9 mouse cellular contexts compared by ENCODE assay signal in the genomic region with DNA sequence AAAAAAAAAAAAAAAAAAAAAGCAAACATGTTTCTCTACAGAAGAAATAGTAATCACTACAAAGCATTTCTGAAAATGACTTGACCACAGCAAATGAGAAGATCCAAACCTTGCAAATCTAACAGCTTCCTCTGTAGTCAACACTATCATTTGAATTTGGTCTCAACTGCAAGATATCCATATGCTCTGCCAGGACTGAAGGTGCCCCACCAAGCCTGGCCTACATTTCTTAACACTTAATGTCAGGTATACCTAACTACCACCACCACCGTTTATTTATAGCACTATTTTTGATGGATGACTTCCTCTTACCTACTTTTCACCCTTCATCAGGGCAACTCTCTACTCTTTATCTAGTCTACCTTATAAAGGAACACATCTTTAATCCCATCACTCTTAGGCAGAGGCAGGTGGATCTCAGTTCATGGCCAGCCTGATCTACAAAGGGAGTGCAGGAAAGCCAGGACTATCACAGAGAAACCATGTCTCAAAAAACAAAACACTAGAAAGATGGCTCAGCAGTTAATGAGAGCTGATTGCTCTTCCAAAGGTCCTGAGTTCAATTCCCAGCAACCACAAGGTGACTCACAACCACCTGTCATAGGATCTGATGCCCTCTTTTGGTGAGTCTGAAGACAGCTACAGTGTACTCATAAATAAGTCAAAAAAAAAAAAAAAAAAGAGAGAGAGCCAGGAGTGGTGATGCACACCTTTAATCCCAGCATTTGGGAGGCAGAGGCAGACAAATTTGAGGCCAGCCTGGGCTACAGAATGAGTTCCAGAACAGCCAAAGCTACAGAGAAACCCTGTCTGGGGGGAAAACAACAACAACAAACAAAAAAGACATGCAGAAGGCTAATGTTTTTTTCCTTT. TPM values are rescaled to one million over a fixed set of nuclear protein-coding genes. Genes with fewer than 3 reads are reported as not detected.
DNase-seq lines count a peak whose midpoint lies in the region; ATAC-seq lines count a peak whose summit lies in the region.
"Had no signal": no experiment of that assay in that cellular context is flagged by ENCODE, and none has a peak within 500 bp of the region (broad histone marks: within the 10 kb centered on the region; RNA-seq: fewer than 3 reads in every experiment).

No protein-coding gene starts in this region.

- H3K9ac ChIP-seq in forebrain, embryonic 11.5 days (ENCODE audit: low read length): no peak overlapping the region
- no peak overlapping the region for H3K9ac ChIP-seq in limb, embryonic 13.5 days
- no peak overlapping the region for H3K9ac ChIP-seq in stomach, embryonic 15.5 days

- no peak for DNase-seq in forebrain, embryonic 11.5 days (ENCODE audit: low spot score)
- DNase-seq in kidney, postnatal 14 days: no peak
- no peak for DNase-seq in adrenal gland, postnatal 4 days (ENCODE audit: low spot score in 2 of 2)

- no peaks in the 10 kb centered on the region for H3K9me3 ChIP-seq in megakaryocyte, embryonic 14.5 days
- no peaks in the 10 kb centered on the region for H3K9me3 ChIP-seq in forebrain, embryonic 11.5 days (ENCODE audit: control insufficient read depth, low read length)
- H3K9me3 ChIP-seq in limb, embryonic 13.5 days: no peaks in the 10 kb centered on the region
- no peaks in the 10 kb centered on the region for H3K9me3 ChIP-seq in stomach, embryonic 15.5 days

- ATAC-seq in megakaryocyte, adult 5-6 weeks (ENCODE audit: poor library complexity, severe bottlenecking): no peak
- no peak for ATAC-seq in forebrain, embryonic 11.5 days (replicated peaks; ENCODE audit: low FRiP score)
- ATAC-seq in limb, embryonic 13.5 days (ENCODE audit: low FRiP score, low read depth): no peak
- ATAC-seq in stomach, embryonic 15.5 days (ENCODE audit: insufficient read depth, low FRiP score, low read depth): no peak
- no peak for ATAC-seq in activated CD4-positive, CD25-positive, alpha-beta regulatory T cell, adult 4 months

- no peak overlapping the region for H3K27ac ChIP-seq in forebrain, embryonic 11.5 days (ENCODE audit: low read depth, low read length)
- no peak overlapping the region for H3K27ac ChIP-seq in limb, embryonic 13.5 days
- H3K27ac ChIP-seq in stomach, embryonic 15.5 days: no peak overlapping the region

- H3K4me1 ChIP-seq in megakaryocyte, embryonic 14.5 days: peaks cover 42% of the 10 kb centered on the region
- peaks cover 2% of the 10 kb centered on the region; the same call in 1 of the 2 replicates for H3K4me1 ChIP-seq in forebrain, embryonic 11.5 days (replicated peaks; ENCODE audit: control insufficient read depth, insufficient read depth, low read length)
- H3K4me1 ChIP-seq in limb, embryonic 13.5 days: peaks cover 42% of the 10 kb centered on the region
- peaks cover 14% of the 10 kb centered on the region; the same call in 1 of the 2 replicates for H3K4me1 ChIP-seq in stomach, embryonic 15.5 days

- H3K4me3 ChIP-seq in megakaryocyte, embryonic 14.5 days (replicated peaks): peak overlapping the region; percentile 88
- no peak overlapping the region; the same call in 1 of the 2 replicates for H3K4me3 ChIP-seq in forebrain, embryonic 11.5 days (ENCODE audit: low read depth, low read length)
- H3K4me3 ChIP-seq in limb, embryonic 13.5 days: peak overlapping the region; percentile 98
- H3K4me3 ChIP-seq in stomach, embryonic 15.5 days (replicated peaks): peak overlapping the region; percentile 97

- H3K36me3 ChIP-seq in megakaryocyte, embryonic 14.5 days (replicated peaks; ENCODE audit: low read length): peaks cover 38% of the 10 kb centered on the region
- H3K36me3 ChIP-seq in forebrain, embryonic 11.5 days (ENCODE audit: control insufficient read depth, insufficient read depth, low read length): no peaks in the 10 kb centered on the region; the same call in 1 of the 2 replicates
- H3K36me3 ChIP-seq in limb, embryonic 13.5 days: peaks cover 18% of the 10 kb centered on the region
- peaks cover 5% of the 10 kb centered on the region; the same call in 1 of the 2 replicates for H3K36me3 ChIP-seq in stomach, embryonic 15.5 days

- no peaks in the 10 kb centered on the region for H3K27me3 ChIP-seq in megakaryocyte, embryonic 14.5 days (replicated peaks)
- no peaks in the 10 kb centered on the region for H3K27me3 ChIP-seq in forebrain, embryonic 11.5 days (ENCODE audit: control insufficient read depth, insufficient read depth, low read length)
- H3K27me3 ChIP-seq in limb, embryonic 13.5 days: no peaks in the 10 kb centered on the region
- H3K27me3 ChIP-seq in stomach, embryonic 15.5 days (replicated peaks): no peaks in the 10 kb centered on the region

- peak overlapping the region; percentile 71 for H3K4me2 ChIP-seq in forebrain, embryonic 11.5 days (ENCODE audit: low read depth, low read length, severe bottlenecking)
- peak overlapping the region; percentile 79 for H3K4me2 ChIP-seq in limb, embryonic 13.5 days (replicated peaks)
- H3K4me2 ChIP-seq in stomach, embryonic 15.5 days: peak overlapping the region; percentile 61

- 90% methylated on average over 1 of the region's 1 CpGs for WGBS in forebrain, embryonic 11.5 days
- 74% methylated on average over 1 of the region's 1 CpGs for WGBS in limb, embryonic 13.5 days
- 37% methylated on average over 1 of the region's 1 CpGs for WGBS in stomach, embryonic 15.5 days

RNA-seq across cellular contexts. Expression of a gene that starts 2.3 kb away (rescaled TPM):
- 1.1 and 32.3 TPM in 2 replicates for polyA plus RNA-seq in megakaryocyte, embryonic 14.5 days (2012; ENCODE audit: insufficient read depth, low replicate concordance)
- 221 and 239 TPM in 2 replicates for total RNA-seq in megakaryocyte, adult 5-6 weeks (2015)
- total RNA-seq in megakaryocyte, adult 5-6 weeks (2017): 322 and 343 TPM in 2 replicates
- polyA plus RNA-seq in forebrain, embryonic 11.5 days (2014; fragmentation: Nextera tagmentation; extraction: Ambion mirVana): 937 and 1,003 TPM in 2 replicates
- 759 and 771 TPM in 2 replicates for polyA plus RNA-seq in limb, embryonic 13.5 days (2015; fragmentation: Nextera tagmentation; extraction: Ambion mirVana)
- 570 and 597 TPM in 2 replicates for polyA plus RNA-seq in stomach, embryonic 15.5 days (2015; fragmentation: Nextera tagmentation; extraction: Ambion mirVana)
- total RNA-seq in adrenal gland, postnatal 4 days (2021): 100 to 1,000 TPM; 247 to 267 TPM
- polyA plus RNA-seq in activated CD4-positive, CD25-positive, alpha-beta regulatory T cell, adult 4 months (2017; shearing (Covaris generic)): 100 to 1,000 TPM; 414 to 423 TPM

RNA-seq across cellular contexts. Expression of a gene that starts 9.0 kb away (rescaled TPM):
- polyA plus RNA-seq in megakaryocyte, embryonic 14.5 days (2012; ENCODE audit: insufficient read depth, low replicate concordance): not detected in 2 replicates
- 2.9 and 3.6 TPM in 2 replicates for total RNA-seq in megakaryocyte, adult 5-6 weeks (2015)
- total RNA-seq in megakaryocyte, adult 5-6 weeks (2017): 2.7 TPM in 2 replicates
- polyA plus RNA-seq in forebrain, embryonic 11.5 days (2014; fragmentation: Nextera tagmentation; extraction: Ambion mirVana): 108 and 109 TPM in 2 replicates
- 90.3 and 90.4 TPM in 2 replicates for polyA plus RNA-seq in limb, embryonic 13.5 days (2015; fragmentation: Nextera tagmentation; extraction: Ambion mirVana)
- polyA plus RNA-seq in stomach, embryonic 15.5 days (2015; fragmentation: Nextera tagmentation; extraction: Ambion mirVana): 56.4 and 59.0 TPM in 2 replicates
- total RNA-seq in adrenal gland, postnatal 4 days (2021): 1 to 10 TPM in 1 of 2 experiments, under 1 TPM in 1; 0.37 to 1.6 TPM
- polyA plus RNA-seq in activated CD4-positive, CD25-positive, alpha-beta regulatory T cell, adult 4 months (2017; shearing (Covaris generic)): 10 to 100 TPM; 71.4 to 94.9 TPM

RNA-seq across cellular contexts. Expression of a gene that starts 59.3 kb away (rescaled TPM):
- not detected in 2 replicates for polyA plus RNA-seq in megakaryocyte, embryonic 14.5 days (2012; ENCODE audit: insufficient read depth, low replicate concordance)
- not detected in 2 replicates for total RNA-seq in megakaryocyte, adult 5-6 weeks (2015)
- total RNA-seq in megakaryocyte, adult 5-6 weeks (2017): not detected in 2 replicates
- not detected in 2 replicates for polyA plus RNA-seq in forebrain, embryonic 11.5 days (2014; fragmentation: Nextera tagmentation; extraction: Ambion mirVana)
- polyA plus RNA-seq in limb, embryonic 13.5 days (2015; fragmentation: Nextera tagmentation; extraction: Ambion mirVana): not detected in 2 replicates
- not detected in 2 replicates for polyA plus RNA-seq in stomach, embryonic 15.5 days (2015; fragmentation: Nextera tagmentation; extraction: Ambion mirVana)
- not detected for total RNA-seq in adrenal gland, postnatal 4 days (2021)
- polyA plus RNA-seq in activated CD4-positive, CD25-positive, alpha-beta regulatory T cell, adult 4 months (2017; shearing (Covaris generic)): not detected
- total RNA-seq: left cerebral cortex, postnatal 14 days had no signal

Comparison
In these comparisons a context has a peak if more than half of its experiments do, and no peak if none do; other contexts are left out.
1. RNA of a gene that starts 2.3 kb away (polyA plus RNA-seq): 937 to 1,003 TPM in forebrain, embryonic 11.5 days, 759 to 771 TPM in limb, embryonic 13.5 days, 570 to 597 TPM in stomach, embryonic 15.5 days and 414 to 423 TPM in activated CD4-positive, CD25-positive, alpha-beta regulatory T cell, adult 4 months; 1.1 to 32.3 TPM in megakaryocyte, embryonic 14.5 days; every median in the first group is over 10 times any median in the second.
2. RNA of a gene that starts 9.0 kb away (polyA plus RNA-seq): 108 to 109 TPM in forebrain, embryonic 11.5 days, 71.4 to 94.9 TPM in activated CD4-positive, CD25-positive, alpha-beta regulatory T cell, adult 4 months, 90.3 to 90.4 TPM in limb, embryonic 13.5 days and 56.4 to 59.0 TPM in stomach, embryonic 15.5 days; not detected in megakaryocyte, embryonic 14.5 days; every median in the first group is over 10 times any median in the second.
3. Peak in every context shown above with its lines, with median percentiles within 50 percentile points of each other: H3K4me2 ChIP-seq.